Mouse (Mus musculus) embryo, embryonic 11 days (tissue): ENCODE data around the gene Gas2l3.

Source experiments
- DNase-seq: peaks from one replicate; pipeline ENCODE4 v3.0.0-alpha.2; 2015

Gene Gas2l3

DNA sequence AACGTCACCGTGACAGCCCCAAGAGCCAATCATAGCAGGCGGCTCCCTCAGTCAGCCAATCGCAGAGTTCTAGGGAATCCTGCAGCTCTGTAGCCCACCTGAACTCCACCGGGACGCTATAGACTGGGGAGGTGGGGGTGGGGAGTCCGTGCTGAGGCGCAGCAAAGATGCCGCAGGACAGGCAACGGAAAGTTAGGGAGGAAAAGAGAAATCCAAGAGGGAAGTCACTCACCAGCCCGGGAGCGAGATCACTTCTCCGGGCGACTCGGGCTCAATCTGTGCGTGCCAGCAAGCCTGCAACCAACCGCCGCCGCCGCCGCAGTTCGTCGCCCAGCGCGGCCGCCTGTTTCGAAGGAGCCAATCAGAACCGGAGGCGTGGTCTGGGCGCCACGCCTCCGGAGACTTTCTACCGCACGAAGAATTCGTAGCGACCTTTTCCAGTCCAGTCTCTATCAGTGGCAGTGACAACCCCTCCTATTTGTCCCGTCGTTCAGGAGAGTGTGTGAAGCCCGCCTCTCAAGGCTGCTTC is at the start of gene Gas2l3:
Gene Gas2l3, minus strand, starts transcription at position 345 of the 529 bp plus-strand sequence.
- DNase-seq, result peak; percentile 96

DNA sequence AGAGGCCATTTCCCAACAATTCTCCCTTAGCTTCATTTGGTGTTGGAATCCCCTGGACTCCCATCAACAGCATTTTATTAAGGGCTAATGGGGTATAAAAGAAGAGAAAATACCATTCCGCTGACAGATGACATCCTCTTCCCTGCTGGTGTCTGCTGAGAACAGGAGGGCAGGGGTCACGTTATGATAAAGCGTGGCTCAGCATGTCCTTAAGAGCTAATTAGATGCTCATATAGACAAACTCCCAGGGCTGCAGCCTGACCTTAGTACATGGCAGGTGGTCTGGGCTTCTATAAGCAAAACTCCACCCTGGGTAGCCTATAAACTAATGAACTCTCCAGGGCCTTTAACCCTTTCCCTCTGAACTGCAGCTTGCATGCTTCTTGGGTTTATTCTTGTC is 47.6 kb upstream of the Gas2l3 start:
- DNase-seq, result peak; percentile 69

DNA sequence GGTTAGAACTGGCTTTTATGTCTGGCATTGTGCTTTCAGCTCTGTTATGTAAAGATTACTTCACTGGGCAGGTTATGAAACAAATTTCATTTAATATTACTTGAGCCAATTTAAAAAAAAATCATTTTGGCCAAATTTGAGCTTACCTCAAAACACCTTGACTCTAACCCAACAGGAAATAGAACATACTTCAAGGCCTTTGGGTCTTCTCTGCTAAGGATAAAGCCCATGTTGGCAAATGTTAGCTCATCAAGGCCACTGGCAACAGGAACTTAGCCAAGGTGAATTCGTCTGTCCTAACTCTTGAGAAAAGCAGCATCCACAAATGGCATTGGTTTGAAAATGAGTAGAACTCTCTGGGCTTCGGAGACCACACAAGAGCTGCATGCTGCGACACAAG is 46.5 kb upstream of the Gas2l3 start:
- DNase-seq, result no peak

DNA sequence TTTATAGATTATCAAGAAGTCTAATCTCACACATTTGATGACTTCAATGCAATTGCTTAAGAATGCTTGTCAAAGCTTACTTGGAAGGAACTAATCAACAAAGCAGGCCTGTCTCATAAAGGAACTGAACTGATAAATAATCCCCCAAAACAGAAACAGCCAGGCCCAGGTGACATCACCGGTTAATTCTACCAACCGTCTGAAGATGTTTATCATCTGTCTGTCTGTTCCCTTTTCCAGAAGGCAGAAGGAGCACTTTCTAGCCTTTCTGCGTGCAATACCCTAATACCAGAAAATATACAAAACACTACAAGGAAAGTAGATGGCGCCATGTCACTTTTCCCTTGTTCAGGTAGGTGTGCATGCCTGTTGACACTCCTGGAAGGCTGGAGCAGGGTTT is 45.7 kb upstream of the Gas2l3 start:
- no peak for DNase-seq

DNA sequence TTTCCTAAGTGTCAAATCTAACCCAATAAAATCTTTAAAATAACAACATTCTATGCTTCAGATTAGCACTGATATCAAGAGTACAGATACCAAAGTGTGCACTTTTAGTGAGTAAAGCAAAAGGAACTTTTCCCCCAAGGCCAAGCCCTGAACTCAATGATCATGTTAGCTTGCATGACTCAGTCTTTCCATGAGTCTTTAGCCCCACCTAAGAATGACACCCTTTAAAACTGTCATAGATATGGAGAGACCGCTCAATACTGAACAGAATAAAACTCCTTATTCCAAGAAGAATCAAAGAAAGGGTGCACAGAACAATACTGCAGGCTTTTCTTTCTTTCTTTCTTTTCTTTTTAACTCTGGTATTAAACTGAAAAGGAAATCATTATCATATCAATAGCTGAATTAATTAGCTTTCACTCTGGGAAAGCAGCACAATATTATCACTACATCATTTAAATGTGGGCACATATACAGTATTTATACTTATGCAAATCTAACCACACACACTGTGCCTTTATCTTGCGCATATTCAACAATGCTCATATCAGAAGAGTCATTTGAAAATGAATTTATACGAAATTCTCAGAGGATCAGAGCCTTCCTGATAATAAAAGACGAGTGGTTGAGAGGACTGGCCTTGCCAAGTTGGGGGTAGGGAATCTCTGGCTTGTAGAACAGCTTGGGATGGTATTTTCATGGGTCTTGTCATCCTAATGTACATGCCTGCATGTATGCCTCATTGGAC is 43.4 kb upstream of the Gas2l3 start:
- no peak for DNase-seq

DNA sequence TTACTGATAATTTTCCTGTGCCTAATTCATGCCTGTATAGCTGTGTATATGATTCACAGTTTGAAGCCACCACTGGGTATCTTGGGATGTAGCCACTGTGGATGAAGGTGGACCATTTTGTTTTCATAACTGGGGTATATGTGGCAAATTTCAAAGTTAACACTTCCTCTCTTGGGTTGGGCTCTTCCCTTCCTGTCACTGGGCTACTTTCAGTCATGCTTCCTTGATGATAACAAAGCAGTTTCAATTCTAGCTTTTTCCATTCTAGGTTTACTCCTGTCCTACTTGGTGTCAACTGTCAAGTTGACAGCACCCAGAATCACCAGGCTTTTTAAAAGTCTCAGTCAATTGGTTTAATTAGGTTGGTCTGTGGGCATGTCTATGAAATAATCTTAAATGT is 41.1 kb upstream of the Gas2l3 start:
- DNase-seq, result no peak

DNA sequence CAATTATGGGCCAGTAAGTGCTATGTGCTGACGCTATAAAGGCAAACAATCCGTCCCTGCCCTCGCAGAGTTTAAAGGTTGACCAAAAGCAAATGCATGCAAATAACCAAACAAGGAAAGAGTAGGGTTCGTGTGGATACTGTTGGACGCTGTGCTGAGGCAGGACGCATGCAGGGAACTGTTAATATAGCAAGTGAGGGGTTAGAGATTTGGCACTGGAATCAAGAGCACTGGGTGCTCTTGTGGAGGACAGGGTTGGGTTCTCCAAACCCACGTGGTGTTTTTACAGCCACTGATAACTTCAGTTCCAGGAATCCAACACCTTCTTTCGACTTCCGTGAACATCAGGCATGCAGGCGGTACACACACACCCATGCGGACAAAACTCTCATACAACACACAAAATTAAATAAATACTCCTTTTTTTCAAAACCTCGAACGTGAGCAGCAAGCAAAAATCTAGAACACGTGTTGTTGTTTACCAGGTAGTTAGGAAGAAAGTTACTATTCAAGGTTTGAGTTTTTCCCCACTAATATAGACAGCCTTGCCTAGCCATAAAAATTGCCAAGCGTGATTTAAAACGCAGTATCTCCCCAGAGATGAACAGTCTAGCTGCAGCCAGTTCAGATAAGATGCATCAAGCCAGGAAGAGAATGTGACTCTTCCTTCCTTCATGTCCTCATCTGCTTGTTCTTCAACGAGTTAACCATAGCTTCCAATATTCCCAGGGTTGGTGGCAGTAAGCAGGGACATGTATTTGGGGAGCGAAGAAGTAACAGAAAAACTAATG is 40.2 kb upstream of the Gas2l3 start:
- no peak for DNase-seq

DNA sequence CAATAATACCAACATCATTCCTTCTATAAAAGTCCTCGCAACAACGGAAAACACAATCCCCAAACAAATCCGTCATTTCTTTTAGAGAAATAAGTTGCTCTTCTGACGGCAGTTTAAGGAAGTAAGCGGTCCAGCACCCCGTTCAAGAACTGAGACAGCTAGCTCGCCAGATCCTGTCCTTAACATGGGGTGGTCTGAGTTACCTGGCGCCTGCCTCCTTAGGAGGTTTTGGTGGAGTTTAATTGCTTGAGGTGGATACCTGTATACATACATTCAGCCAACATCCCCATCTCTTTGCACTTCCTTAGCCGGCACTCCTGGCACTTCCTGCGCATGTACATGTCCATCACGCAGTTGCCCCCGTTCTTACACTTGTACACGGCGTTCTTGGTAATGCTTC is 39.3 kb upstream of the Gas2l3 start:
- DNase-seq, result no peak

DNA sequence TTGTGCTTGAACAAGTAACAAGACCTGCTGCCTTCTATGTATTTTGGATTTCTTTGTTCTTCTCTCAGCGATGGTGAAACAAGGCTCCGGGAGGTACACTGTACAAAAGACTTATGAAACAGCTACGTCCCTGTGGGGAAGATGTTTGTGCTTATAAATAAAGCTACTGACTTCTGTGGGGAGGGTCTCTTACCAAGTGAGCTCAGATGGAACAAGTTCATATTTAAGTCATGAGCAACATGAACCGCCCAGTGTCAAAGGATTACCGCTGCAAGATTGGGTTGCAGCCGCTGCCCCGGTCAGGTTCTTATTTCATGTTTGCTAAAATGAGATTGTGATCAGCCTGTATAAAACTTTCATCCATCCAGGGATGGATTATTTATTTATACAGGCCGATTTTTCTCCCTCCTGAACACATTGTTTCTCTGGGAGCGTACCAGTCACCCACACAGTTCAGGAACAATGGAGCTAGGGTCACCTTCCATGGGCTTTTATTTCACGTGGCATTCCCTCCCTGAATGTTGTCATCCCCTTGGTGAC is 38.4 kb upstream of the Gas2l3 start:
- peak; percentile 27 for DNase-seq

DNA sequence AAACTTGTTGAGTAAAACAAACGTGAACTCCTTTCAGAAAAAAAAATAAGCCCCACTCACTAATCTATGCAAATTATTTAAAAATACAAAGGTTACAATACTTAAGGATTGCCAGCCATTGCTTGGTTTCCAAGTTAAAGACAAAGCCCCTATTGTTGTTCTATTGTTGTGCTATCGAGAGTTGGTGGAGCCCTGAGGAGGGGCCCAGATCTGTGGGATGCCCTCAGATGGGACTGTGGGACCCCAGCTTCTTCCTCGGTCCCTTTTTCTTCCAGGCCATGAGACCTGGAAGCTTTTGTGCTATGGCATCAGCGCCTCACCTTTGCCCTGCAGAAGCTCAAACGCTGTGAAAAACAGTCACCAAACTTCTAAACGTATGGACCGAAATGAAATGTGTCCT is 37.9 kb upstream of the Gas2l3 start:
- peak; percentile 22 for DNase-seq

DNA sequence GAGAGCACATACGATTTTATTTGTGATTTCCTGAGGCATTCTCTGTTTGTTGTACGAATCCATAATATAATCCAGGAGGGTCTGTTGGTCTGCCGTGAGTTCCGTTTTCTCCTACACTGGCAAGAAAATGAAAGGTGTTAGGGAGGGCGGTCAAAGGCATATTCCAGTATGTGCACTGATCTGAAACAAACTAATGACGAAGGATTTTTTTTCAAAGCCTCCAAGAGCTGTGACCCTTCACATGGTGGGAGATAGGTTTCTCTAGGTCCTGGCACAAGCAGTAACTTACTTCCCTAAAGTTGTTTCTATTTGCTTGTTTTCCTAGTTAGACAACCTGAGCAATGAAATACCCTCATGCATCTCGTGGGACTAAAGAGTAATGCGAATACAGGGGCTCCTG is 35.0 kb upstream of the Gas2l3 start:
- DNase-seq, result no peak

DNA sequence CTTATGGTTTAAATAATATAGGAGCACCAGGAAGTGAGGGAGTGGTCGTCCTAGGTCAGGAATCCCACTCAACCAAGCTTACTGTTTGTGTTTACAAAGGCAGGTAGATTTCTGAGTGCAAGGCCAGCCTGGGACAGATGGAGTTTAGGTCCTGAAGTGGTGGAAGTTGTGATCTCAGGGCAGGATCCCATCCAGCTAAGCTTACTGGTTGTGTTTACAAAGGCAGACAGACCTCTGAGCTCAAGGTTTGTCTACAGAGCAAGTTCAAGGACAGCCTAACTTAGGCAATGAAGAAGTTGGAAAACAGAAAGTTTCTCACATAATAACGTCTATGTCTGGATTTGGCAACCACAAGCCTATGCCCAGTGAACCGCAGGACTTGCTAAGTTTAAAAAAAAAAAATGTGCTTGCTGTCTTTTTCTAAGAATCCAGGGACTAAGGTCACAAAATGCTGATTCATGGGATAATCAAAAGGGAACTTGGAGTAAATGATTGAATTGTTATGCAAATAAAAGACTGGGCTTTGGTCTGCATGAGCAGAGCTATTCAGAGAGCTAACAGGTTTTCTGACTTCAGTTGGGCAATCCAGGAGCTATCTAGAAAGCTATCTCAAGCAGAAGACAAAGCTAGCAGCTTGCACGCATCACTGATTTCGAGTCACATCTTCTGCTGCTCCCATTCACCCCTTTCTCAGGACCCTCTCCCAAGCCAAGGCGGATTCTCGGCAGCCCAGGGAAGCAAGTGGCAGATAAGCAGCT is 27.0 kb upstream of the Gas2l3 start:
- no peak for DNase-seq

DNA sequence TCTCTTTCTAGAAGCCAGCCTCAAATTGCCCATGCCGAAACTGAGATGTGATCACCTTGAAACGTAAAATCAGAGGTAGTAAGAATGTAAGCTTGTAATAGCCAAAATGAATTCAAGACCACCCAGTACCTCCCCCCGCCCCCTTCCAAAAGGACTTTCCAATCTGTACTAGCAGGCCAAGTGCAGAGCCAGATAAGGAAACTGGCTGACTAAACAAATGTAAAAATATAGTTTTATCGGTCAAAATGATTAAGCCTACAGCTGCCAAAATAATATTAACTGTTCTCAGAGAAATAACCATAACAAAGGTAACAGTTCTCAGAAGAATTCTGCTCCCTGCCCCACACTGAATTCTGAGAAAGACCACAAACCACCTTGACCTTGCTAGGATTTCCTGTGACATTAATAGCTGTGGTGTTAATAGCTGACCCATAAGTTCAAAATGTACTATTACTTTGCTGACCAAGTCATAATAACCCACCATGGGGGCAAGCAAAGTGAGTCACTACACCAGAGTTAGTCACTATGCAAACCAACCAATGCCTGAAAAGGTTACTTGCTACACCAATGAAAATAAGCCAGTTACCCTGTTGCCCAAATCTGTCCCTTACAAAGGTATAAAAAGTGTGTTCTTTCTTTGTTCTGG is 21.1 kb upstream of the Gas2l3 start:
- DNase-seq, result no peak

DNA sequence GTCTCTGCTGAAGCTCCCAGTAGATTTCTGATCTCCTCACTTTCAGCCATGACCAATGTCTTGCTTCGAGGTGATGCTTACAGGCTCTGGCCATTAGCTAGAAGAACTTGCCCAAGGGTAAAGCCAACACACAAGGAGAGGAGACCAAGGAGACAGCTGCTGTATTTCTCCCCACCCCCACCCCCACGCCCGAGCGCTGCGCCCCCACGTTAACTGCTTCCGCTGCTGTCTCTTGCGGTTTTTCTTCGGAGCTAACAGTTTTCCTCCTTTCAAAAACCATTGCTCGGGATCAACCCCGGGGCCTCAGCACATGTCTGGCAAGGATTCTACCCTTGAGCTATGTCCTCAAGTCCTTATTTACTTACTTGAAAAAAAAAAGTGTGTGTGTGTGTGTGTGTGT is 19.1 kb upstream of the Gas2l3 start:
- DNase-seq, result no peak

DNA sequence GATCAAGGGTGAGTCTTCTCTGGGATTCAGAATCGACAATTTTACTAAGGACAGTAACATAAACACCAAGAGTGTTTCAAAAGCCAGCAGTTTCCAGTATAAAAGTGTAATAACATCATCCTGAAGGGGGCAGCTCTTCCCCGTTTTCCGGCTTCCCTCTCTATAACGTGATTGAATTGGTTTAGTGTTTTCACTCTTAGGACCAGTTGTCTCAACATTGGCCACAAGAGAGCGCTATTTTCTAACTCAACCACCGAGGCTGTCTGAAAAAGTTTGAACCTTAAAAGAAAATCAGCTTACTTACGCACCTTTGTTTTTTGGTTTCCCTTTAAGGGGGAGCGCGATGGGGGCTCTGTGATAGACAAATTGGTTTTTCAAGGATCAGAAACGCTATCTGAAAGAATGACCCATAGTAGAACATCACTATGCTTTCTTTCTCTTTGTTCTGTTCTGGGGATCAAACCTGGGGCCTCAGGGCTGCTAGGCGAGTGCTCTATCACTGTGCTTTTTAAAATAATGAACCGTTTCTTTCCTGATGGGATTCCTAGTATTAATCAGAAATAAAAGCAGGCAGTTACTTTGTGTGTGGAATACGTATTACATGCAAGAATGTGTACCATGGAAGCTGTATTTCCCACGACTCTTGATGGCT is 18.2 kb upstream of the Gas2l3 start:
- DNase-seq, result peak; percentile 92

DNA sequence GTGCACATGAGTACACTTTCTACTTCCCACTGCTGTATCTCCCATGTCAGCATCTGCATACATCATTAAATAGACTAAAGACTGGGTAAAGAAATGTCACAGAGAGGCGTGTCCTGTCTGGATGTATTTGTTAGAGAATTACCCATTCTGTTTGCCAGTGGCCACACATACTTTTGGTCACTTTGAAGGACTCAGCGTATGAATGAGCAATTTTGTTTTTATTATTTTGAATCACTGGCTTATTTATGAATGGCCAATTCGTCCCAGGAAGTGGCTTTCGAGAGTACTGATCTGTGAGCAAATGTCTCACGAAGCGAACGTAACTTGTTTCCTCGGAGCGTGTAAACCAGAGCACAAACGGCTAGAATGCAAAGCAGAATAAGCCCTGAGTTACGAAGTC is 17.2 kb upstream of the Gas2l3 start:
- DNase-seq, result no peak

DNA sequence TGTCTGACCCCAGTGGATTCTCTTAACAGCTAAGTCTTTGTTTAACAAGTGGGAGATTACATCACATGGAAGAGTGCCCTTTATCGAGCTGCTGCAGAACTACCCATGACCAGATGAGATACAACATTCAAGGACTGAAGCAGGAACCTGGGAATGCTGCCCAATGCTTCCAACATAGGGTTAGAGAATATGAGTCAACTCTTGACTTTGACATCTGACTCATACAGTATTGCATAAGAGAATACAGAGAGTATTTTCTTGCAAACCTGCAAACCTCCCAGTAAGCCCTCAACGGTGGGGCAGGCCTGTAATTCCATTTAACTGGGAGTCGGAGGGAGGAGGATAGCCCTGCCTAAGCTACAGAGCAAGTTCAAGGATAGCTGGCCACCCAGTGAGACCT is 15.0 kb upstream of the Gas2l3 start:
- DNase-seq, result no peak

DNA sequence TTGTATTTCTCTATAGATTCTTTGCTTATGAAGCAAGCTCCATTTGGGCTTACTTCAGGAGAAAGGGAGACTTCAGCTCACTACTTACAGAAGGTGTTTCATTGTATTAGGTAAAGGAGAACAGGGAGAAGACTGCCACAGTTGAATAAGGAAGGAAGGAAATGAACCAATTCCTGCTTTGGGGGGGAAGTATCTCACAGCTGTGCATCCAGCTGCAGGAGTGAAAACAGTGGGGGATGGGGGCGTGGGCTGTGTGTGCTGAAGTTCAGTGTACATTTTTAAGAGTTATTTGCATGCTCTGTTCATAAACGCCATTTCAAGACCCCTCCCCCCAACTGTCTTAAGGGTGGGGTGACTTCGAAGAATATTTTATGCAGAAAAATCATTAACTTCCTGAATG is 10.0 kb upstream of the Gas2l3 start:
- DNase-seq, result no peak

DNA sequence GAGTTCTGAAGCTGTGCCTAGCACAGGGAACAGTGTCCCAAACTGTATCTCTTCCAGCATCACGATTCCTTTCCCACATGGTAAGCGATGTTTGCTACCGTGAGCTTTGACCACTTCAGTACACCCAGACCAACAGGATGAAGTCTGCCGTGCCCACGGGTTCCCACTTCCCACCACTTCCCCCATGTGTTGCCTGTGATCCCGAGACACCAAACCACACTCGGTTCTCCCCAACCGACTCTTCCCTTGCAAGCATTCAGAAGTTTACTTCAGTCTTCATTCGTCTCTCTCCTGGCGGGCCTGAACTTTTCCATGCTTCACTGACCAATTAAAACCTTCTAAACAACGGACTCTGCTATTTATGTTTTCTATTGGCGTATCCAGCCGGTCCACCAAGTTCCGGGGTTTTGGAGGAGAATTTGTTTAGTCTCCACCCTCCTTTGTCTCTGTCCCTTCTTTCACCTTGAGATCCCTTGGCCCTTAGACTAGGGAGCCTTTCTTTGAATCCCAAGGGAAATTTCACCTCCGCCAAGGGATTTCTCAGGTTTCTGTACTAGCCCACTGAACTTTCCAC is 9.4 kb upstream of the Gas2l3 start:
- DNase-seq, result no peak

DNA sequence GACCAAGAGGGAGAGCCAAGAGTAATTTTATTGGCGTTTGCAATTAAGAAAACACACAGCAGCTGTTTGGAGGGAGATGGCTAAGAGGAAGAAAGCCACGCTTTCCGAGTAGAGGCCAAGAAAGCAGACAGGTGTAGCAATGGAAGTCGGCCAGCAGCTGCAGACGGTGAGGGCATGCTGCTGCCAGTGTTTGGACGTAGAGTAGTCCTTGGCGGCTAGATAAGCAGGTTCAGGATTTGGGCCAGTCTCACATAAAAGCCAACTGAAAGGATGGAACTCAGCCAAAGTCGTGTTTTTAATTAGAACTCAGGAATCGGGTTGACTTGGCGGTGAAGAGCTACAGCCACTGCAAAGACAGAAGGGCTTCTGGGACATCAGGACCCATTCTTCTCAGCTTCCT is 6.6 kb upstream of the Gas2l3 start:
- DNase-seq, result no peak

DNA sequence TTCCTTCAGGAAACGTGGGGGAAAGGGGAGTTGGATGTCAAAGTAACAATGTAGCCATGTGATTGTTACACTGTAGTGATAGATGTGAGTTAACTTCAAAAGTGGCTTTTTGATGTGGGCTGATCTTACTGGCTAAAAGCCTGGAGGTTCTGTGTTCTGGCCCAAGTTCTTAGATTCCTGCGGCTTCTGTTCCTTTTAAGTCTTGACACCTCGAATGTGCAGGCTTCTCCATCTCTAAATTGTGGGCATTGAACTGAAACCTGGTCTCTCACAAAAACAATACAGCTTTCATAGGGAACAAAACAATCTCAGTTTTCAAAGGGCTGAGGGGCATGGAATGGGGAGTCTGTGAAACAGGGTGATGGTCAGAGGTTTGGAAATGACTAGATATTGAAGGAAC is 614 bp upstream of the Gas2l3 start:
- no peak for DNase-seq

DNA sequence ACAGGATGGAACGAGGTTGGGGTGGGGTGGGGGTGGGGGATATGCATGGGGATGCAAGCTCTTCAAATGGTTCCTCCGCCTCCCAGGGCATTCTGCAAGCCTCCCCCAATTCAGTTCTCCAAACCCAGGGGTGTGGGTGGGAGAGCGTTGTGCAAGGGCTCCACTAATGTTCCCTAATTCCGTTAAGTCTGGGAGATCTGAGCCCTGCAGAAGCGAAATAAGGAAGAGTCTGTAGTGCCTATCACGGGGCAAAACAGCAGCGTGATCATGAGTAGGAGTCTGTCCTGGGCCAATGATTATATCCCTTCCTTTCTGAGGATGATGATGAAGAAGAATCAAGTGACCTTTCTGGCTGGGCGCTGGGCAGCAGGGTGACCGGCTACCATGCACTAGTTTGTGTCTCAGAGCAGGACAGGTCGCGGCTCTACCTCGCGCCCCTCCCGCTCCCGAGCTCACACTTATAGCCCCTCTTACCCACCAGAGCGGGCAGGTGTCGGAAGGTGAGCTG is 598 bp downstream of the Gas2l3 start:
- no peak for DNase-seq
